Mouse (Mus musculus): ENCODE measurements around the gene Col4a1.

Col4a1 gene

GRCm38 (mm10) chr8:11233009-11233408, 79.6 kb downstream of the Col4a1 start:
- DNase-seq (ENCODE audit: low spot score in 2 of 2), result no peak

- no peak for DNase-seq (ENCODE audit: low spot score in 2 of 2)
Observed at GRCm38 (mm10) chr8:11230277-11230676, 82.3 kb downstream of the Col4a1 start.

GRCm38 (mm10) chr8:11227421-11227820, 85.2 kb downstream of the Col4a1 start:
- DNase-seq (ENCODE audit: low spot score in 2 of 2), result no peak

- no peak for DNase-seq (ENCODE audit: low spot score in 2 of 2)
Observed at GRCm38 (mm10) chr8:11225577-11226434, 86.8 kb downstream of the Col4a1 start.

GRCm38 (mm10) chr8:11224178-11224577, 88.4 kb downstream of the Col4a1 start:
- DNase-seq (ENCODE audit: low spot score in 2 of 2), result no peak

GRCm38 (mm10) chr8:11221353-11221752, 91.3 kb downstream of the Col4a1 start:
- DNase-seq (ENCODE audit: low spot score in 2 of 2), result no peak

- DNase-seq (ENCODE audit: low spot score in 2 of 2), result no peak
Observed at GRCm38 (mm10) chr8:11219282-11219681, 93.3 kb downstream of the Col4a1 start.

- peak in 1 of 2 experiments; percentile 28 for DNase-seq (ENCODE audit: low spot score in 2 of 2)
Observed at GRCm38 (mm10) chr8:11215231-11215630, 97.4 kb downstream of the Col4a1 start.

- no peak for DNase-seq (ENCODE audit: low spot score in 2 of 2)
Observed at GRCm38 (mm10) chr8:11206509-11206908, 106.1 kb downstream of the Col4a1 start.

GRCm38 (mm10) chr8:11205532-11205931, 107.1 kb downstream of the Col4a1 start:
- DNase-seq (ENCODE audit: low spot score in 2 of 2), result no peak

GRCm38 (mm10) chr8:11203260-11204110, 109.1 kb downstream of the Col4a1 start:
- peak; percentile 32 to 35 for DNase-seq (ENCODE audit: low spot score in 2 of 2)

GRCm38 (mm10) chr8:11198650-11199049, 114.0 kb downstream of the Col4a1 start:
- DNase-seq (ENCODE audit: low spot score in 2 of 2), result no peak

- DNase-seq (ENCODE audit: low spot score in 2 of 2), result no peak
Observed at GRCm38 (mm10) chr8:11197988-11198387, 114.6 kb downstream of the Col4a1 start.

- DNase-seq (ENCODE audit: low spot score in 2 of 2), result no peak
Observed at GRCm38 (mm10) chr8:11197261-11197660, 115.4 kb downstream of the Col4a1 start.

GRCm38 (mm10) chr8:11192719-11193324, 119.8 kb downstream of the Col4a1 start:
- DNase-seq (ENCODE audit: low spot score in 2 of 2), result no peak

- DNase-seq (ENCODE audit: low spot score in 2 of 2), result peak; percentile 70 to 77
Observed at GRCm38 (mm10) chr8:11187581-11188271, 124.9 kb downstream of the Col4a1 start.

GRCm38 (mm10) chr8:11186456-11186855, 126.2 kb downstream of the Col4a1 start:
- no peak for DNase-seq (ENCODE audit: low spot score in 2 of 2)

- DNase-seq (ENCODE audit: low spot score in 2 of 2), result no peak
Observed at GRCm38 (mm10) chr8:11185672-11186071, 127.0 kb downstream of the Col4a1 start.

- no peak for DNase-seq (ENCODE audit: low spot score in 2 of 2)
Observed at GRCm38 (mm10) chr8:11183611-11184031, 129.0 kb downstream of the Col4a1 start.

GRCm38 (mm10) chr8:11182606-11183005, 130.0 kb downstream of the Col4a1 start:
- DNase-seq (ENCODE audit: low spot score in 2 of 2), result no peak

GRCm38 (mm10) chr8:11182148-11182484, 130.5 kb downstream of the Col4a1 start:
- DNase-seq (ENCODE audit: low spot score in 2 of 2), result no peak
